18 mouse cellular contexts compared by ENCODE assay signal in the genomic region with DNA sequence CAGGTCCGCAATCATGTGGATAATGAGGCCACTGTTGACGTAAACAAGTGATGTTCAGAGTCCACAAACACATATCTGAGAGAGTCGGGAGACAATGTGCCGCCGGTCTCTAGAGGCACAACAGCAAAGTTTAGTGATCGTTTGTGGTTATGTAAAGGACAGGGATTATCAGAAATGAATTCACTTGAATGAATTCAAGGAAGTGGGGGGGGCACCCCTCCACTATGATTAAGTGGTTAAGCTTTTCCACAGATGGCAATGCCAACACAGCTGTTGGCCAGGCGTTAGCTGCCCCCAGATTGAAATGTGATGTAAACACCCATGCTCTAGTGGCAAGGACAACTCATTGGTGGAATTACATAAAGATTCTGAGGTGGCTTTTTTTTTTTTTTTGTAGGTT. TPM values are rescaled to one million over a fixed set of nuclear protein-coding genes. Genes with fewer than 3 reads are reported as not detected.
"Had no signal": no experiment of that assay in that cellular context is flagged by ENCODE, and none has a peak within 500 bp of the region (broad histone marks: within the 10 kb centered on the region; RNA-seq: fewer than 3 reads in every experiment).

No protein-coding gene starts in this region.

- DNase-seq: kidney, postnatal 4 days; liver; right cerebral cortex, adult 18-20 months; right cerebral cortex, postnatal 25 days; thymus, adult 18-20 months; thymus, postnatal 14 days had no signal

- H3K9me3 ChIP-seq: limb, embryonic 12.5 days; liver, embryonic 15.5 days; lung, embryonic 15.5 days; midbrain, embryonic 12.5 days; neural tube, embryonic 13.5 days had no signal

- H3K4me1 ChIP-seq: liver, embryonic 15.5 days; lung, embryonic 15.5 days; midbrain, embryonic 12.5 days had no signal

- H3K4me2 ChIP-seq: limb, embryonic 12.5 days; liver, embryonic 15.5 days; lung, embryonic 15.5 days; midbrain, embryonic 12.5 days; neural tube, embryonic 13.5 days had no signal

- H3K27ac ChIP-seq: layer of hippocampus, adult 2 months; limb, embryonic 12.5 days; liver, embryonic 15.5 days; lung, embryonic 15.5 days; midbrain, embryonic 12.5 days; neural tube, embryonic 13.5 days; stomach, postnatal 0 days had no signal

- H3K27me3 ChIP-seq: limb, embryonic 12.5 days; liver, embryonic 15.5 days; lung, embryonic 15.5 days; midbrain, embryonic 12.5 days; neural tube, embryonic 13.5 days had no signal

- H3K36me3 ChIP-seq: limb, embryonic 12.5 days; liver, embryonic 15.5 days; lung, embryonic 15.5 days; midbrain, embryonic 12.5 days; neural tube, embryonic 13.5 days had no signal

- ATAC-seq: inflammation-experienced regulatory T-cells, adult 6 months; intestine, postnatal 0 days; midbrain, embryonic 16.5 days had no signal

- H3K4me3 ChIP-seq: layer of hippocampus, adult 2 months; limb, embryonic 12.5 days; liver, embryonic 15.5 days; lung, embryonic 15.5 days; midbrain, embryonic 12.5 days; neural tube, embryonic 13.5 days had no signal

- H3K9ac ChIP-seq: limb, embryonic 12.5 days; liver, embryonic 15.5 days; lung, embryonic 15.5 days; midbrain, embryonic 12.5 days; neural tube, embryonic 13.5 days had no signal

RNA-seq across cellular contexts. Expression of a gene that starts 9.5 kb away (rescaled TPM):
- total RNA-seq: layer of hippocampus, adult 2 months; left cerebral cortex, postnatal 36 days had no signal
- polyA plus RNA-seq: inflammation-experienced regulatory T-cells, adult 6 months; limb, embryonic 12.5 days; lung, embryonic 15.5 days; midbrain, embryonic 12.5 days; midbrain, embryonic 16.5 days; neural tube, embryonic 13.5 days; urinary bladder, adult 2 months had no signal
